Mouse (Mus musculus): ENCODE measurements at regions not wholly inside any gene's neighbourhood (a gene's known extent, or its start where the extent isn't known, plus 50 kb on each side); places are given as distances from the start of the nearest gene placed in this dataset.

DNA sequence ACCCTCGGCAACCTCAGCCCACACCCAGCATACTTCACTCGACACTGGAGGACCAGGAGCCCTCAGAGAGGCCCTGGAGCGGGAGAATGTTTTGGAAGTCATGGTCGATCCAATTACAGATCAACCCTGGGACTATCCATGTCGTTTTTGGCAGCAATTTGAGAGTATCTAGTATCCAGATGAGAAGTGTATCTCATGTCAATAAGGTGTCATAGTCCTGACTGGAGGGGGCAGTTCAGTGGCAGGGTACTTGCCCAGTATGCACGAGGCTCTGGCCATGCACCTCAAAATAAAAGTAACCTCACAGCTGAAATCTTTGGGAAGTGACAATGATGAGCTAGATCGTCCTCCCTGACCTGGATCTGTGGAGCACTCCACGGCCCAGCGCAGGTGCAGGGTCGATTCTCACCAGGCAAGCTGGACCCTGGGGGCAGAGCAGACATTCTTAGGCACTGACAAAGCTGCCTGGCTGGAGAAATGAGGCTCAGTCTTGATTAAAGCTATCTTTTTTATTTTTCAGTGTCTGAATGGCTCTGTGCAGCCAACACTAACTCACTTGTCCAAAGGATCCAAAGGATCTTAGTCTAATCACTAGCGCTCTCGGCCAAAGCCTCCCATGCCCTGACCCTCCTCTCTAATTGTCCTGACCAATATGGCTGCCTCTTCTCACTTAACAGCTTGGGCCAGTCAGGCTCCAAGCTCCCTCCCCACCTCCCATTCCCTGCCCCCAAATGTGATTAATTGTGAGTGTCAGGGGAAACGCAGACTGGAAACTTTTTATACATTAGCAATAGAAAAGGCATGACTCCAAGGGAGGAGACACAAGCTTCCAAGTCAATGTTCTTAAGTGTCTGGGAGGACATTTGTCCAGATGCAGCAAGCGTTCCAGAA is 146.0 kb downstream of the Mtx3 start:
- TF ChIP-seq POLR2A (IDR thresholded peaks at IDR 0.05; ENCODE audit: borderline replicate concordance, extremely low read depth, low read depth, low read length) (no peak), CTCF (IDR thresholded peaks at IDR 0.05; ENCODE audit: insufficient read depth, low read length) (no peak)
